Mouse (Mus musculus): ENCODE measurements around the gene Defb38. TPM values are rescaled to one million over a fixed set of nuclear protein-coding genes. Genes with fewer than 3 reads are reported as not detected.

Defb38 gene
- not detected in 2 replicates for polyA plus RNA-seq (2012; rRNA removed; ENCODE audit: low replicate concordance)

GRCm38 (mm10) chr8:19026466-19026865, at the start of gene Defb38:
Gene Defb38 (minus strand): TSS chr8:19026566.

GRCm38 (mm10) chr8:19064710-19065109, 38.3 kb upstream of the Defb38 start, which contains the start of gene Defb39:
Gene Defb39 (minus strand): TSS chr8:19064810.

Other genes starting within 250 kb of the Defb38 start
- not detected in 2 replicates for gene Defb40, start 48.3 kb downstream of the Defb38 start, polyA plus RNA-seq (2012; rRNA removed; ENCODE audit: low replicate concordance)
- 0.62 TPM in 1 of 2 replicates, not detected in the other for gene Defb37, start 35.5 kb downstream of the Defb38 start, polyA plus RNA-seq (2012; rRNA removed; ENCODE audit: low replicate concordance)
- gene Defb39, start 38.2 kb upstream of the Defb38 start, polyA plus RNA-seq (2012; rRNA removed; ENCODE audit: low replicate concordance): not detected in 2 replicates
- not detected in 2 replicates for gene Defb12, start 88.3 kb upstream of the Defb38 start, polyA plus RNA-seq (2012; rRNA removed; ENCODE audit: low replicate concordance)
- gene Defb34, start 97.2 kb upstream of the Defb38 start, polyA plus RNA-seq (2012; rRNA removed; ENCODE audit: low replicate concordance): not detected in 2 replicates
- gene Gm45826, start 114.2 kb upstream of the Defb38 start, polyA plus RNA-seq (2012; rRNA removed; ENCODE audit: low replicate concordance): not detected in 2 replicates
- gene Defb14, start 167.8 kb upstream of the Defb38 start, polyA plus RNA-seq (2012; rRNA removed; ENCODE audit: low replicate concordance): not detected in 2 replicates
- gene Defb4, start 172.1 kb upstream of the Defb38 start, polyA plus RNA-seq (2012; rRNA removed; ENCODE audit: low replicate concordance): not detected in 2 replicates
- gene Defb6, start 198.9 kb upstream of the Defb38 start, polyA plus RNA-seq (2012; rRNA removed; ENCODE audit: low replicate concordance): not detected in 2 replicates
- gene Defb46, start 213.3 kb upstream of the Defb38 start, polyA plus RNA-seq (2012; rRNA removed; ENCODE audit: low replicate concordance): not detected in 2 replicates
- gene Defb5, start 221.0 kb upstream of the Defb38 start, polyA plus RNA-seq (2012; rRNA removed; ENCODE audit: low replicate concordance): not detected in 2 replicates

Data from duodenum, adult 2 months (tissue).